Mouse (Mus musculus) bone marrow macrophage, adult 2 months (primary cell): Measurements from ENCODE around the gene Tekt5.

Source experiments
- CTCF ChIP-seq: IDR thresholded peaks from 2 replicates; pipeline ENCODE4 v1.5.1; 2012; ENCODE audit warnings: low read depth, mild to moderate bottlenecking, low read length, moderate library complexity
- POLR2A ChIP-seq: IDR thresholded peaks from 2 replicates; pipeline ENCODE4 v1.6.1; 2012; ENCODE audit warnings: mild to moderate bottlenecking, low read depth, low read length, borderline replicate concordance

DNA sequence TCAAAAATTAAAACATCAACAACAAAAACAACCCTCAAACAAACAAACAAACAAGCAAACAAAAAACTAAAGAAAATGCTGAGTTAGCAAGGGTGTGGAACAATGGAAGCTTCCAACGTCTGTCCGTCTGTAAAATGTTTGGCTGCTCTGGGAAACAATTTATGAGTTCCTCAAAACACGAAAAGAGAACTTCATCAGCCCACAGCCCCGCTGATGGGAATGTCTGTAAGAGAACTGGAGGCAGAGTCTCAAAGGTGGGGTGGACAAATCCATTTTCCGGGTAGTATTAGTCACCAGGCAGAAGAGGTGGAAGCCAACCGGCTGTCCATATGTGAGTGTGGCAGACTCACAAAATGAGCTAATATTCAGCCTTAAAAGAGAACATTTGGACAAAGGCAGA, 46.0 kb upstream of the Tekt5 start:
- no peak for TF ChIP-seq CTCF
- TF ChIP-seq POLR2A: no peak
